Mouse (Mus musculus) neural tube, embryonic 10.5 days (tissue): ENCODE data around the gene Sirpa.
A peak's percentile ranks its signal among the peaks of the same experiment; 100 is the strongest.

ENCODE experiments used
- DNase-seq: peaks from one replicate; pipeline ENCODE4 v3.0.0-alpha.2; 2017; ENCODE audit warnings: low spot score; ENCODE audit errors: extremely low spot score

Gene Sirpa

DNA sequence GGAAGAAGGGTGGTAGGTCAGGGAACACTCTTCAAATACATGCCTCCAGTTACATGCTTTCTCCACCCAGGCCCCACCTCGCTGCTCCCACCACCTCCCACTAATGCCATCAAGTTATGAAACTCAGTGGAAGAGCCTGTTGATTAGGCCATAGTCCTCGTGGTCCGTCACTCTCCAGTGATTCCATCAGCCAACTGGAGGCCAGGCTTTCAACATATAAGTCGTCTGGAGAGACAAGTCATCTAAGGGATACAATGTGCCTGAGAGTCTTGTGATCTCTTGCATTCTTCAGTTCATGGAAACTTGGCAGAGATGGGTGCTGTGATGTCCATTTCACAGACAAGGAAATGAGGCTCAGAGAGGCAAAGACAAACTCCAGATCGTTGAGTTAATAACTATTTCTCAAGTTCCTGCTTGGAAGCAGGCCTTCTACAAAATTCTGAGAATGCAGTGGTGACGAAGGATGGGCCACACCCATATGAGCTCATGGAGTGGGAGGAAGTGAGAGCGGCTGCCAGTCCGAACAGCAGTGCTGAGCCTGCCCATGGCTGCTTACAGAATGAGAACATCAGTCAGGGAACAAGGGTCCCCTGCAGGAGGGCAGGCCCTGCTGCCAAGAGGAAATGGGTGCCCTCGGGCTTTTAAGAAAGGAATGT lies 40.6 kb downstream of the Sirpa start:
- no peak for DNase-seq

DNA sequence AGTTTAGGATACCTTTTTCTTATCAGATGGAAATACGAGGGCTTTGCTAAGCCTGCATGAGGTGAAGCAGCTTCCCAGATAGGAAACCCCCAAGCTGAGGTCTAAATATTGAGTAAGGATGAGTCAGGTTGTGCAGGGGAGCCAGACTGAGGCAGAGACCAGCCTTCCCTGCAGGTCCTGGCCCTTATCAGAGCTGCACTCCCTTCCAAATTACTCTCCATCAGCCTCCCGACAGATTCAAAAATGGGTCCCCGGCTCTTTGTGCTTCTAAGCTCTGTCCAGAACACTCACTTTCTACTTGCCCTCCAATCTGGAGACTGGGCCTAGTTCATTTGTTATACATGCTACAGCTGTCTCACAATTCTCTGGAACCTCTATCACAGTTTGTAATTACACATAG lies 41.3 kb downstream of the Sirpa start:
- no peak for DNase-seq

DNA sequence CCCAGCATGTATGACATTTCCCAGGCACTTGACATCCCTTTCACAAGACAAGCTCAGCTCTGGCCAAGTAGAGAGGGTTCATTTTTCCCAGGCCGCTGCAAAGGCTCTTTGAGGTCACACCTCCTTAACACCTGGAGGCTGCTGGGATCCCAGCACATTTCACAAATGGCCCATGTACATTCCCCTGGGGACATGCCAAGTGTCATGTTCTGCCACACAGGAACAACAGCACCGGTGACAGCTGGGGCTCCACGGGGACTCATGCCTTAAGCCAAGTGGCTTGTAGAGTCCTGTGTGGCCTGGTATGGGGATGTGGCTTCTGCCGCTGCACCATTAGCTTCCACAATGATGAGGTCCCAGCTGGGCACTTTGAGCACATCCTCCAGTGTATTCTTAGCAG lies 60.0 kb downstream of the Sirpa start:
- DNase-seq: no peak

DNA sequence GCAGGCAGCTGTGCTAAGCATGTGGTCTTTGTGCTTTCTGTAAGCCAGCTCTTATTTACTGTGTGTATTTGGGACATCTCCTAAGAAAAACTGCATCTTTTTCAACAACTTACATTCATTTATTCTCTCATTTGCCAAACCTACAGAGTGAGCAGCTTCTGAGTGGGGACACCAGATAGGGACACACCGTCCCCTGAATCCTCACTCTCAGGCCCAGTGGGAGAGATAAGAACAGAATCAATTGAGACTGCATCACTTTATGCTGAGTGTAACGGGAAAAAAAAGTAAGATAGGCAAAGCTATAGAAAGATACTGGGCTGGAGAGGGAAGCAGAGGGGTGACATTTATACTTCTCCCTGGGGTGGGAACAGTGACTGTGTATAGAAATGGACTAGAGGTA lies 61.0 kb downstream of the Sirpa start:
- DNase-seq: no peak

DNA sequence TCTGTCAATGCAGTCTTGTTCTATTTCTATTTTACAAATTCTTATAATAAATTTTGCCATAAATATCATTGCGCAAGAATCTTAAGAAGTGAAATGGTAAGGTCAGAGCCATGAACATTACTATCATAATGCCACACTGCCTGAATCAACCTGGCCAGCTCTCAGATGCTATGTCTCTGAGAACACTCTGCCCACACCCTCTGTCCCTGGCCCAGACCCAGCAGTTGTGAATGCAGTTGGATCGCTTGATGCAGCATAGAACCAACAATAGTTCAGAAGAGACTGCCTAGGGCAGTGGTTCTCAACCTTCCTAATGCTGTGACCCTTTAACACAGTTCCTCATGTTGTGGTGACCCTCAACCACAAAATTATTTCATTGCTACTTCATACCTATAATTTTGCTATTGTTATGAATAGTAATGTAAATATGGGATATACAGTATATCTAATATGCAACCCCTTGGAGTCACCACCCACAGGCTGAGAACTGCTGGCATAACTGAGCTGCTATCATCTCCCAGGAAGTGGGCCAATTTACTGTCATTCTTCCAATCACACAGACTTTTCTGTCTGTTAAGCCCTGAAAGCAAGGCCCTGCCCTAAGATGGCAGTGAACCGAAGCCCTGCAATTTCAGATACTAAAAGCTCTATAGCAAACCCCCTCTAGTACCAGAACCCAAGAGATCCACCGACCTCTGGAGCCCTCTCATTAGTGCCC lies 61.8 kb downstream of the Sirpa start:
- no peak for DNase-seq

DNA sequence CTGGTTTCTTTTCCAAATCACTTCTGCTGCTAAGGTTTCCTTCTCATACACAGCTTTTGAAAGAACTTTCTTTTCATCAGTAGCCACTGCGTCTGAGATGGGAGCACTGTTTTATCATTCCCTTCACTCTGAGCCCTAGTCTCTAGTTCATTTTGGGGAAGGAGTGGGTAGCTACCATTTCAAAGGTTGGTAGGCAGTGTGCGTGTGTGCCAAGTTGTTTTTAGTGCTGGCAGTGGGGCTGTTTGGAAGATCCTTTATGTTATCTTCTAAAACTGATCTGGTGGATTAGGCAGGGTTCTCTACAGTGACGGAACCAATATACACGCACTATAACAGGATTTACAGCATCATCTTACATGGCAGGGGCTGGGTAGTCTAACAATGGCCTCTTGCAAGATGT lies 62.4 kb downstream of the Sirpa start:
- no peak for DNase-seq

DNA sequence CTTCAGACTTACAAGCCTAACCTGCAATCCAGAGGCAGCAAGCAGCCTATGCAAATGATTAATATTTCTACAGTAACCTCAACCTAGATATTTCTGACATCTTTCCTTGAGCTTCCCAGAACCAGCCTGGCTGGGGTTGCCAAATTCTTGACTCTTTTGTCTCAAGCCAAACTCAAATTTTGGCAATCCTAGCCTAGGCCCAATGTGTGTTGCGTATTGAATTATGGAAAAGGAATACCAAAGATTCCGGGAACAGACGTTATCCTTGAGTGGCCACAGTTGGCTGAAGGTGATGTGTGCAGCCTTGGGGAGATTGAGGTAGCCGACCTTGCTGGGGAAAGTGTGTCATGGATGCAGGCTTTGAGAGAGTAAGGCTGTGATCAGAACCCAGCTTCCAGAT lies 66.2 kb downstream of the Sirpa start:
- DNase-seq: no peak

DNA sequence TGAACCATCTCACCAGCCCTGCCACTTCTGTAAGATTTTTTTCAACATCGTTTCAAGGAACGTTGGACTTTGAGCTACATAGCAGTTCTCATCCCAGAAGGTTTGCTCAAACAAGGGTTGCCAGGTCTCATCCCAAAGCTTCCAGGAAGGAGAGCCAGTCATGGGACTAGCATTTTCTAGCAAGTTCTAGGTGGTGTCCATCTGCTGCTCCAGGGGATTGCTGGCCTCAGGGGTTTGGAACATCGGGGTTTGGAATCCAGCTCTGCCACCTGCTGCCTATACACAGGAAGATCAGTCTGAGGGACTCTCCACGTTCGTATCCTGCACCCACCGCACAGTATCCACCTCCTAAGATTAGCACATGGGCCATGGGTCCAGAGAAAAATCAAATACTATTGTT lies 67.4 kb downstream of the Sirpa start:
- no peak for DNase-seq

DNA sequence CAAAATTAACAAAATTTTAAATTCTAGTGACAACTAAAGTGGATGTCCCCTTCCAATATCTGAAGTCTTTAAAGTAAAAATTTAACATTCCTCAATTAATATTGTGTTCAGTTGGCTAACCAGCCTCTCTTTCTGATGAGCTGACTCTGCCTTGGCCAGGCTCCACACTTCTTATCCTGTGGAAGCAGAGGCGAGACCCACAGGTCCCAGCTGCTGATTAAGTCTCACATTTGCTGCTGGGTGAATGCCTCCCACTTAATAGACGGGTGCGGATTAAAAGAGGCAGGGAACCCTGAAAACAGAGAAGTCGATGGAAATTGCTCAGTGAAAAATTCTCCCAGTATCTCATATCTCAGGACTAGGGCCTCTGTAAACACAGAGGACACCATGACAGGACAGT lies 69.8 kb downstream of the Sirpa start:
- peak; percentile 2 for DNase-seq

DNA sequence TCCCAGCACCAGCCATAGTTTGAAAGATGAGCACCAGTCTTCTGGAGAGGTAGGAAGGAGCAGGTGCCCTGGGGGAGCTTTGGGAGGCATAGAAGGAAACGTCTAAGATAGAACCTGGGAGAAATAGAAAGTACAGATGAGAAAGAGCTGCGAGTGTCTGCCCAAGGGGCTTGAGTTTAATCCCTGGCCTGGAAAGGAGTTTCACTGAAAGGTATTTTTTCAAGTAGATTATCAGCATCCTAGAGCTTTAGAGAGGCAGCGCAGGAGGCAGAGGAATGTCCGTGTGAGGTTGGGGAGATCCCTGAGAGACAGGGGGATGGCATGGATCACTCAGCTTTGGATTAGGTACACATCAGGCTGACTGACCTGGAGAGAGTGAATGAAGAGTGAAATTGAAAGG lies 79.3 kb downstream of the Sirpa start:
- no peak for DNase-seq

DNA sequence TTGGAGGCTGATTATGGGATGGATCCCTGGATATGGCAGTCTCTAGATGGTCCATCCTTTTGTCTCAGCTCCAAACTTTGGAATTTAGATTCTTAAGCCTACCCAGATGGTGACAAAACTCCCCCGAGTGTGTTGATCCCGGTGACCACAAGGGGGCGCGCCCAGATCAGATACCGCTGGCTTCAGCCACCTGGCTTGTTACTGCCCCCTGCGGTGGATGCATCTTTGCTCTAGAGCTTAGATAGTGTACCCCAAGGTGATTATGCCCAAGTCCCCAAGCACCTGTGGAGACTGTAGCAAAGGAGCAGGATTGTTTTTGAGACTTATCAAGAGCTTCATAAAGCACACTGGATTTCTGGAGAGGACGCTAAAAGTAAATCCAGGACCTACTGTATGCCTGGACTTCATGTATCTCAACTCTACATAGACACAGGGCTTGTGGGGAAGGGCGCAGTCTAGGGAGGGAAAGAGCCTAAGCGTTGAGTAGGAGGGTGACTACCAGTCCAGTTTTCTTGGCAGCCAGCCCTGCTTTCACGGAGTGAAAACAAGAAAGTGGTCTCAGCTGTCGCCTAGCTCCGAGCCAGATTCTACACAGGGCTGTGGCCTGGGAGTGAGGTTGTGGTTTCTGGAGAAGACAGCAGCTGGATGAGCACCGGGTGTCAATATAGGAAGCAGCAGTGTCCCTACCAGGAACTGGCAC lies 82.5 kb downstream of the Sirpa start:
- DNase-seq: peak; percentile 82

DNA sequence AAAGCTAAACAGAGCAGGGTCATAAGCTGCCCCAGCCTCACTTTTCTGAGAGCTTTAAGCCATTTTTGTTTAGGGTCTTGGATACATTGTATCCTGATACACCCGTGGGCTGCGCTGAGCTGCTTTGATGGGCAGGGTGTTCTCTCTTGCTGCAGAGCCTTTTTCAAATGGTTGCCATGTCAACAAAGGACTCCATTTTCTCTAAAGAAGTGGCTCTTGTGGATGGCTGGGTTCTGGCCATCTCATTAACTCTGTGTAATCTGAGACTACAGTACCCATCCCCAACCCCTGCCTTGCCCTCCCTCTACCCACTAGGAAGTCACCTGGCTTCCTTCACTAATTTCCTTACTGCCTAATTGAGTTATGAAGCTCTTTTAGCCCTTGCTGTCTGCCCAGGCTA lies 85.0 kb downstream of the Sirpa start:
- DNase-seq: no peak

DNA sequence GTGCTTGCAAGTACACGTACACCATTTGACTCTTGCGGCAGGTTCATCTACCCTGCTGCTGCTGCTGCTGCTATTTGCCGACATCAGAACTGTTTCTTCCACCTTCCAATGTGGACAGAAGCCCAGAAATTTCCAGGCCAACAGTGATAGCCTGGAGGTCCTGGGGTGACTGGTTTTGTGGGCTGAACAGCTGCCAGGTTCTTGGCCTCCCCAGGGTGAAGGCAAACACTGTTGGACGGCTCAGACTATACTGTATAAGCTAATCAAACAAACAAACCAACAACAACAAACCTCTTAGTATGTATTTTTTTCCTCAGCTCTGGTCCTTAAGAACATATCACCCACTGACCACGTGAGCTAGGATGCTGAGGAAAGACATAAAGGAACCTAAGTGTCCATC lies 86.4 kb downstream of the Sirpa start:
- DNase-seq: no peak

DNA sequence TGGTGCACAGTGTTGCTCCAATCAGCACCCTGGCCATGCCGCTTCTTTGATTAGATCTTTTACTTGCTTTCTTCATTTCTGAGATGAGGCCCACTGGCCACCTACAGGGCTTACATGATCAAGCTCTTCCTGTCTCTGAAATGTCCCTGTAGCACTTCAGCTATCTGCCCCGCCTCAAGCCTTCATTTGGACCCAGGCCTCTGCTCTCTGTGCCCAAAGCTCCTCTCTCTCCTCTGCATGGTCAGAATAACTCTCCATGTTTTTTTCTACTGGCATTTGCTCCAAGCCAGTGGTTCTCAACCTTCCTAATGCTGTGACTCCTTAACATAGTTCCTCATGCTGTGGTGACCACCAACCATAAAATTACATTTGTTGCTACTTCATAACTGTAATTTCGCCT lies 87.6 kb downstream of the Sirpa start:
- DNase-seq: no peak
